Mouse (Mus musculus) embryonic fibroblast, embryonic 13.5 days (primary cell): ENCODE data around the gene Ncf4. TPM values are rescaled to one million over a fixed set of nuclear protein-coding genes. Genes with fewer than 3 reads are reported as not detected.

Experiments
- H3K27ac ChIP-seq: 2 replicates; pipeline ENCODE4 v1.5.1; 2012; ENCODE audit warnings: low read length, control low read depth, inconsistent platforms; ENCODE audit not compliant: insufficient read depth
- H3K4me1 ChIP-seq: 2 replicates; pipeline ENCODE4 v1.6.1; 2011; ENCODE audit warnings: low read length; ENCODE audit not compliant: control insufficient read depth, insufficient read depth
- H3K4me3 ChIP-seq: 2 replicates; pipeline ENCODE4 v1.5.1; 2011; ENCODE audit warnings: mild to moderate bottlenecking, control low read depth, low read length; ENCODE audit not compliant: insufficient read depth
- CTCF ChIP-seq: IDR thresholded peaks from 2 replicates; pipeline ENCODE4 v1.5.1; 2011; ENCODE audit warnings: mild to moderate bottlenecking, control low read depth, low read length, moderate library complexity, borderline replicate concordance; ENCODE audit not compliant: insufficient read depth
- POLR2A ChIP-seq: IDR thresholded peaks from 2 replicates; pipeline ENCODE4 v1.6.1; 2011; ENCODE audit warnings: low read depth, mild to moderate bottlenecking, control low read depth, low read length, moderate library complexity
- polyA plus RNA-seq: library from polyadenylated mRNA; stranded (reverse); fragments of >200 nt; gene quantifications from 2 replicates; pipeline ENCODE4 v1.2.4, GENCODE M21; 2011; ENCODE audit warnings: low read depth; ENCODE audit not compliant: missing spikeins, insufficient read length

Gene Ncf4
- 1.3 TPM in 1 of 2 replicates, not detected in the other for polyA plus RNA-seq

DNA sequence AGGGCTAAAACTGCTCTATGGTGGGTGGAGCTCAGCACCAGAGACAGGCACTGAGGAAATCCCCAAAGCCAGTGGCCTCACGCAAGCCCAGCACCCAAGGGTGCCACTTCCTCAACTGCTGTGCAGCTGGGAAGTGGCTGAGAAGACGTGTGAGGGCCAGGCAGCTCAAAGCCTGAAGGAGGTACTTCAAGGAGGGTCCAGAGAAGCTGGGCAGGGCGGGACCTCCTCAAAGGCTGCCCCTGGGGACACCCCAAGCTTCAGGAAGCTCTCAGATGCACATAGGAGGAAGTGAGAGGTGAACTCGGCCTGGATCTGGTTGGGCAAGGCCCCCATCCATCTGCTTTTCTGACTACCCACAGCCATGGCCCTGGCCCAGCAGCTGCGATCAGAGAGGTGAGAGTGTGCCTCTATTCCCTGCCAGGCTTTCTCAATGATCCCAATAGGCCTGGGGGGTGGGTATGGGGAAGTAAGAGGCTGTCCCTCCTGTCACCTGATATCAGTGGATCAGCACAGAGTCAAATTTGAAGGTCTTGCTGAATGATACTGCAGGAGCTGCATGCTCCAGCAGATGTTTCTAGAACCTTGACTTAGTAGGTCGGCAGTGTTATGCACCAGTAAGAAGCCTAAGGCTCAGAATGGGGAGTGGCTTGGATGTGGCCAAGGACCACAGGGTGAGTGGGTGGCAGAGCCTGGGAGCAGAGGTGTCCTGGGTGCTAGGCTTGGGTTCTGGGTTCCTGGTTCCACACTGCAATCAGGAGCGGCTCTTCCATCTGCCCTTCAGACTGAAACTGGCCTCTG is at the start of gene Ncf4:
TSS of gene Ncf4 (plus strand) at position 107 of the 798 bp plus-strand sequence.
- no peaks in the 10 kb centered on the region for H3K4me1 ChIP-seq
- H3K27ac ChIP-seq = no peak within 1 kb of the TSS
- H3K4me3 ChIP-seq = no peak within 1 kb of the TSS
- no peak for TF ChIP-seq CTCF
- no peak for TF ChIP-seq POLR2A

DNA sequence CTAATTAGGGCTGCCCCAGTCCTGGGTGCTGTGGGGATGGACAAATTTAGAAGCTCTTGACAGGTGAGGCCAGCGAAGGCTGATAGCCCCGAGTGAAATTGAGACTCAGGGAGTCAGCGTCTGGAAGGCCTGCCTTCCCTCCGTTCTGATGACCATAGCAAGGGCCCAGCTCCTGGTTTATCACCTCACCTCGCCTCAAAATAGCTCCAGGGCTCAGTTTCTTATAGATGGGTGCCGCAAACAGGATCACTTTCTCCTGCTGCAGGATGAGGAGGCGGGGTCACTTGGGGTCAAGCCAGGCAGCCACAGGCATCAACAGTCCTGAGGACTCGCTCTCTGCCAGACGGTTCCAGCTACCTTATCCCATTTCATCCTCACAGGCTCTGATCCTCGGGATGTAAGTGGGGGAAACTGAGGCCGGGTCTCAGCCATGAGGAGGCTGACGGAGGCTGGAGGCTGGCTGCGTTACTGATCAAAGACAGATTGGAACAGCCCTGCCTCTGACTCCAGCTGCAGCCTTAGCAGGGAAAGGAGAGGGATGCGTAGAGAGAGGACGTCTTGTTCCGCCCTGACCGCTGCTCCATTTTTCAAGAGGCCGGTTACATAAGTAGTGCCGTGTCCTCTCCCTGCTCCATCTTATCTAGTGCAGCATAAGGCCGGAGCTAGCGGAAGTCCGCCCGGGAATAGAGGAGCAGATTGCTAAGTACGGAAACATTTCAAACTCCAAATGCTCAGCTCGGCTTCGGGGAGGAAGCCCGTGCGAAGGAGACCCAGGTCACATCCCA is 49.3 kb upstream of the Ncf4 start:
- Histone ChIP-seq H3K4me3 (no peak overlapping the region), H3K4me1 (no peaks in the 10 kb centered on the region), H3K27ac (no peak overlapping the region)
- TF ChIP-seq CTCF (no peak), POLR2A (no peak)

DNA sequence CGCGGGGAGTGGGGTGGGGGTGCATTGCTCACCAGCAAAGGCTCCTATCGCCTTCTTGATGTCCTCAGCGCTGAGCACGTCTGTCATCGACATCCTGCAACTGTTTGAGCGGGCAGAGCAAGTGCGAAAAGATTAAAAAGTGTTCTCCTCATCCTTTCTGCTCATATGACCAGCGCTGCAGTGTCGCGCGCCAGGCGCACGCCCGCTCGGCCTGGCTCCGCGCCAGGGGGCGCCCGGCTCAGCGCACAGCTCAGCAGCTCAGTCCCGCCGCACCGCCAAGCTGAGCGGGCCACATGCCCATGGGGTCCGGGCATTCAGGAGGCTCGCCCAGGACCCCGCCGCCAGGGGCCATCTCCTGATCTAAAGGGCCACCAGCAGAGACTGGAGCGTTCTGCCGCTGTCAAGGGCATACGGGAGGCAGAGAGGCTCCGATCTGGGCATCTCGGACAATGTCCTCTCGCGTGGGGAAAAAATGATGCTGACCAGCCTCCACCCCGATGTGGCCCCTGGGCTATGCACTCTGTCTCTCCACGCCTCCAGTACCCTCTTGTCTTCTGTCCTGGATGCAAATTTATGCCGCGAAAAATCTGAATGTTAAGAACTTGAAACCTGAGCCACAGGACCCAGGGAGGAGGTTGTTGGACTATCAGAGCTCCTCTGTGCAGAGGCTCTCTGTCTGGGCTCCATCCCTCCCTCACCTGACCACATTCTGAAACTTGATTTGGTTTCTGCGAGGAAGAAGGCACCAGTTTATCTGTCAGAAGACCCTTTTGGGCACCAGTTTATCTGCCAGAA is 40.4 kb upstream of the Ncf4 start:
- H3K27ac ChIP-seq = no peak overlapping the region
- no peaks in the 10 kb centered on the region for H3K4me1 ChIP-seq
- TF ChIP-seq CTCF (no peak), POLR2A (no peak)
- H3K4me3 ChIP-seq = no peak overlapping the region

DNA sequence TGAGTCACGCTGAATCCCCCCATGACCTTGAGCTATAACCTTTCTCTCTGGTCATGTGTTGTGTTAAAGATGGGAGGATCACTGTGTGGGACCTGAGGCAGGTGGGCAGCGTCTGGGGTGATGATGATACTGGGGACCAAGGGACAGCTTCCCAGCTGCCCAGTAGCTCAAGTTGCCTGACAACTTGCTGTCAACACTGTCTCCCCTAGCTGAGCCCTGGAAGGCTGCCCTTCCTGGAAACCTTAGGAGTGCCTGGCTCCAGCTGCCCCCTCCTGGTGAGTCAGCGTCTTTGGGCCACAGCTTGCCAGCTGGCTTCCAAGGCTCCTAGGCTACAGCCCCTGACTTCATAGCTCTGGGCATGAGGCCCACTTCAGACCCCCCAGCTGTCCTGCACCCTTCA is 39.4 kb upstream of the Ncf4 start:
- Histone ChIP-seq H3K4me3 (no peak overlapping the region), H3K27ac (no peak overlapping the region), H3K4me1 (no peaks in the 10 kb centered on the region)
- no peak for TF ChIP-seq POLR2A
- peak; percentile 24; the same call in 1 of the 2 replicates for TF ChIP-seq CTCF

GRCm38 (mm10) chr15:78206312-78206711 is 38.3 kb upstream of the Ncf4 start, which contains the start of gene Pvalb:
Gene Pvalb, minus strand, starts transcription at chr15:78206400.
- Histone ChIP-seq H3K4me1 (no peaks in the 10 kb centered on the region), H3K4me3 (no peak within 1 kb of the TSS), H3K27ac (no peak within 1 kb of the TSS)
- TF ChIP-seq CTCF (no peak), POLR2A (no peak)

DNA sequence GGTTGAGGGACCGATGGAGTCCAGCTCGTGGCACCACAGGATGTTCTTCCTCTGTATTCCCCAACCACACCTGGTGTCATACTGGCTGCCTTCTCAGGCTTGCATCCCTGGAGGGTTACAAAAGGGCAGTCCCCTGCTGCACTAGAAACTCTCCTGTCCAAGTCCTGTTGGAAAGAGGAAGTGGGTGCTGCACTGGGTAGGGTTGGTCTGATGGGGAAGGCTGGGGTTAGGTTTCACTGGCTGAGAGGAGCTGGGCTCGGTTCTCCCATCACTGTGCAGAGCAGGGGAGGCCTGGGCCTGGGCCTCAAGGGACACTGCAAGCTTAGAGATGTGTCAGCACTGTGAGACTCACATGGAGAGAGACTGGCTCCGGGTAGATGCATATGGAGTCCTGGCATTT is 34.4 kb upstream of the Ncf4 start:
- TF ChIP-seq CTCF = no peak
- no peak for TF ChIP-seq POLR2A
- H3K4me3 ChIP-seq = no peak overlapping the region

GRCm38 (mm10) chr15:78211367-78211766 is 33.2 kb upstream of the Ncf4 start:
- Histone ChIP-seq H3K4me3 (no peak overlapping the region), H3K27ac (no peak overlapping the region), H3K4me1 (no peaks in the 10 kb centered on the region)
- TF ChIP-seq POLR2A = no peak
- no peak for TF ChIP-seq CTCF

More for the DNA sequence above, 34.4 kb upstream of the Ncf4 start:
- Histone ChIP-seq H3K27ac (no peak overlapping the region), H3K4me1 (no peaks in the 10 kb centered on the region)

DNA sequence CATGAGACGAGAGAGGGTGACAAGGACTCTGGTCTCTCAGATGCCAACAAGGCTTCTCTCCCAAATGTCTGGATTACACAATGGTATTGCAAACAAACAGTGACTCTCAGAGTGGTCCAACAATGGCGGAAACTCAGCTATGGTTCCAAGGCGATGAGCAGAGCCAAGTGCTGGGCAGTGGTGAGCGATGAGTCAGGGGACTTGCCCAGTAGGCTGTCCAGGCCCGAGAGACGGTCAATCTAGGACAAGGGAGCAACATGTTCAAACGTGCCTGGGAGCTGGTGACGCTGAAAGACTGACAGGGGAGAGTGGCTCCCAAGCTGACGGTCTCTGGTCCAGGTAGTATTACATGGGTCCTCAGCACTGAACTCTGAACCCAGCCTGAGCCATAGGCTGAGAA is 29.3 kb upstream of the Ncf4 start:
- no peaks in the 10 kb centered on the region for H3K4me1 ChIP-seq
- no peak overlapping the region for H3K4me3 ChIP-seq
- no peak for TF ChIP-seq POLR2A
- TF ChIP-seq CTCF = no peak
- H3K27ac ChIP-seq = no peak overlapping the region

GRCm38 (mm10) chr15:78227816-78228215 is 16.8 kb upstream of the Ncf4 start:
- Histone ChIP-seq H3K27ac (no peak overlapping the region), H3K4me3 (no peak overlapping the region), H3K4me1 (no peaks in the 10 kb centered on the region)
- TF ChIP-seq POLR2A (no peak), CTCF (no peak)
